Mouse (Mus musculus): ENCODE measurements around the gene Dohh.

- TF ChIP-seq CTCF (IDR thresholded peaks at IDR 0.05; ENCODE audit: extremely low read depth, insufficient read length, insufficient replicate concordance, low read depth, low read length) (no peak), POLR2A (IDR thresholded peaks at IDR 0.05; ENCODE audit: low read depth, low read length) (no peak)
Measured at GRCm38 (mm10) chr10:81415549-81416310, 31.5 kb downstream of the Dohh start.

Data from small intestine, adult 2 months (tissue).